Mouse (Mus musculus): Measurements from ENCODE around the gene Eef2k. TPM values are rescaled to one million over a fixed set of nuclear protein-coding genes. Genes with fewer than 3 reads are reported as not detected.
A peak's percentile ranks its signal among the peaks of the same experiment; 100 is the strongest.

Gene Eef2k
- total RNA-seq, 1 experiment from 2014 or later = 56.9 TPM

DNA sequence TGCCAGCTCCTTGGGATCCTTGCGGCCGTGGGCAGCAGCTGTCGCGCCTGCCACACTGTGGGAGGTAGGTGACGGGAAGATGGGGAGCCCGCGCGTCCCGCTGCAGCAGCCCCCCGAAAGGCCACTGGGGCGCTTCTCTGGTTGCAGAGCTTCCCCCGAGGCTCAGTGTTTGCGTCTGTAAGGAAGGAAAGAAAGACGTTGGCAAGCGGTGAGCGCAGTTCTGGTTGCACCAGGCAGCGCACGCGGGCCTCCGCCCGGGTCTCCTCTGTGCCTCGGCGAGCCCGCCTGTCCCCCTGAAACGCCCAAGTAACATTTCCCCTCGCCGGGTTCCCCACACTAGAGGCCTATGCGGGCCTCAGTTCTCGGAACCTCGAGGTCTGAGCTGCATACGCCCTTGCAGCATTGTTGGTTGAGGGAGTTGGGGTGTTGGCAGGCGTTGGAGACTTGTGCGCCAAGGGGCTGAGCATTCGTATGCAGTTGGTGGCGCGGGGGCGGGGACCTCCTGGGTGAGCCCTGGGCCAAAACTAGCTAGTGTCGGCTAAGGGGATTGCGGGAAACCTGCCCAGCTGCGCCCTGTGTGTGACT lies 498 bp downstream of the Eef2k start:
- peak; percentile 45 for ATAC-seq (ENCODE audit: extremely low read depth, insufficient number of reproducible peaks, low FRiP score, poor library complexity, severe bottlenecking)

DNA sequence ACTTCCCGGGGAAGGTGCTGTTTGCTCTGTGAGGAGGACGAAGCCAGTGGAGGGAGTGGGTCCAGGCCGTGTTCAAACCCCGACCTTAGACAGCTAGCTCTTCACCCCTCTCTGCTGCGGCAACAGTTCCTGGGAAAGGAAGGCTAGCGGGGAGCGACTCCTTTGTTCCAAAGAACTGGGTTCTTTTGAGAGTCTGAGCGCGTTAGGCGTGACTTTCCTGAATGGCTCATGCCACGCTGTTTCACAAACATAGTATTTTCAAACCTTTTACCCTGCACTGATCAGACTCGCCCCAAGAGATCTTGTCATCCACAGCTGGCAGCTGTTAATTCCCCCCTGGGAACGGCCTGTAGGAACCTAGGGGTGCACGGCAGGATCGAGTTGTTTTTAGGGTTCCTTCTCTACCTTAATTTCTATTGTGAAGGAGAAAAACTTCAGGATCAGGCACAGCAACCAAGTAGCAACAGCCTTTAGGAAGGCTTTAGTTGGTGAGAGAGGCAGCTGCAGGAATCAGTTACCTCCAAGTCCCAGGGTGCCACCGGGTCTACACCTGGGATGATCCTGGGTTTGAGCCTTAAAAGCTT lies 1.3 kb downstream of the Eef2k start:
- ATAC-seq (ENCODE audit: extremely low read depth, insufficient number of reproducible peaks, low FRiP score, poor library complexity, severe bottlenecking) = no peak

DNA sequence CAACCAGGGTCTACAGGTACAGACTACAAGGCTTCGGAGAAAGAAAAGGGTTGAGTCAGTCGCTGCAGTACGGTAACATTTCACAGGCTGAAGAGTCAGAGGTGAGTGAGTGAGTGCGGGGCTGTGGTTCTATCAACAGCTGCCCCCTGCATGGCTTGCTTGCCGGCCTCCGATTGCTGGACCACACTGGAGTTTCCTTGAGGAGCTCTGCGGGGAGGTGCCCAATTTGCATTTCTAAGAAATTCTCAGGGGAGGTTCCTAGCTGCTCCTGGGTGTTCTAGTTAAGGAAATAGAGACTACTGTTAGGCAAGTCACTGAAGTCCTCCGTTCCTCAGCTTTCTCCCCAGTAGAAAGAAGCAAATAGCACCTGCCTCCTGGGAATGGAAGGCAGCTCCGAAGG lies 2.1 kb downstream of the Eef2k start:
- no peak for ATAC-seq (ENCODE audit: extremely low read depth, insufficient number of reproducible peaks, low FRiP score, poor library complexity, severe bottlenecking)

- ATAC-seq (ENCODE audit: extremely low read depth, insufficient number of reproducible peaks, low FRiP score, poor library complexity, severe bottlenecking) = no peak
Observed at GRCm38 (mm10) chr7:120848831-120849512, 6.3 kb downstream of the Eef2k start.

DNA sequence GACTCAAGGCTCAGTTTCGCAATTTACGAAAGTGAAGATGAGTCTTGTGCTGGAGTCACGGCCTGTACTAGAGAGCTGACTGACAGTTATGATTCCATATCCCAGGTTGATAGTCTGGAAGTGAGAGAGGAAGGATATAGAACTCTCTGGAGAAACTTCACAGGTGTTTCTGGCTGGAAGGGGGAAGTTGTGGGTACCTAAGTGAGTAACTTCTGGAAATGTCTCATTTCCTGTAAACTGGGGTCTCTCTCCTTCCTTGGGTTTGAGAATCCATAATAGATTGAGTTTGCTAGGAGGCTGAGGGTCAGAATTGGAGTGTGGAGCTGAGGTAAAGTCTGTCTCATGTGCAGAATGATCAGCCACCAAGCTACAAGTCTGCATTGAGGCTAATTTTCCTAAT lies 7.5 kb downstream of the Eef2k start:
- no peak for ATAC-seq (ENCODE audit: extremely low read depth, insufficient number of reproducible peaks, low FRiP score, poor library complexity, severe bottlenecking)

DNA sequence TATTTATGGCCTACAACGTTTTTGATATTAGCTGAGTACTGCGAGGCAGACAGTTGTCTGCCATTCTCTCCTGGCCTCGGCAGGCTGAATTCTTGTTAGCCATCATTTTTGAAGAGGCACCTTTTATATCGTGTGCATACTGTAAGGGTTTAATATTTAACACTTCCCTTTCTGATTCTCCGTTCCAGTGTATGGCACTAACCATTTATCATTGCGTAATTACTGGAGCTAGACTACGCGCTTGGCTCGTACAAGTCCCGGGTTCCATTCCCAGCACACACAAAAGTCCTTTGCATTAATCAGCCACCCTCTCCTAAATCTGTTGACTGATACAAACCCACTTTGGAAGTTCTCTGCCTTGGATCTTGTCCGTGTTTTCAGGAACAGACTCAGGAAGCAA lies 17.2 kb downstream of the Eef2k start:
- no peak for ATAC-seq (ENCODE audit: extremely low read depth, insufficient number of reproducible peaks, low FRiP score, poor library complexity, severe bottlenecking)

DNA sequence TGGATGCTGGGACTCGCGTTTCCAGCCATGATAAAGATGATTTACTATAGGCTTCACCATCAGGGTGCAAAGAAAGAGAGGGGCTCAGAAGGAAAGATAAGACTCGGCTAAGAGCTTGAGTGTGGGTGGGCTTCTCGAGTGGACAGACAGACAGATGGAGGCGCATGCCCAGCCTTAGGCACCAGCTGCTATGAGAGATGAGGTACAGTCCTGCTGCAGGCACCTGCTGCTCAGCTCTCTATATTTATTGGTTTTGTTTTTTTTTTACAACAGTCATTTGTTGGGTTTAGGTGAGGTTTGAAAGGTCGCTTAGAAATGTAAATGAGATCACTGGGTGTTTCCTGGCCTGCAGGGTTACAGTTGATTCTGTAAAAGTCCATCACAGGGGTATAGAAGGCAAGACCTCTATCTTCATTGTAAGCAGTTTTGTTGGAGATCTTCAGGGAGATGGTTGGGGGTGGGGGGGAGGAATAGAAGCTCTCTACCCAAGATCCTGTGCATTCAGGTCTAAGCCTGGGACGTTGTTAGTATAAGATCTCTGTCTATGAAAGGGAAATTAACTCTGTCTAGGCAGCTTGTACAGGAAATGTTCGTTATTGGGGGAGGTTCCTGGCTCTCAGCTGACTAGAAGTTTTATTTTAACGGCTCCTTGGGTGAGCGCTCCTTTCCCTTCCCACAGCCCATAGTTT lies 18.3 kb downstream of the Eef2k start:
- no peak for ATAC-seq (ENCODE audit: extremely low read depth, insufficient number of reproducible peaks, low FRiP score, poor library complexity, severe bottlenecking)

- ATAC-seq (ENCODE audit: extremely low read depth, insufficient number of reproducible peaks, low FRiP score, poor library complexity, severe bottlenecking) = no peak
Observed at GRCm38 (mm10) chr7:120861488-120862047, 18.9 kb downstream of the Eef2k start.

DNA sequence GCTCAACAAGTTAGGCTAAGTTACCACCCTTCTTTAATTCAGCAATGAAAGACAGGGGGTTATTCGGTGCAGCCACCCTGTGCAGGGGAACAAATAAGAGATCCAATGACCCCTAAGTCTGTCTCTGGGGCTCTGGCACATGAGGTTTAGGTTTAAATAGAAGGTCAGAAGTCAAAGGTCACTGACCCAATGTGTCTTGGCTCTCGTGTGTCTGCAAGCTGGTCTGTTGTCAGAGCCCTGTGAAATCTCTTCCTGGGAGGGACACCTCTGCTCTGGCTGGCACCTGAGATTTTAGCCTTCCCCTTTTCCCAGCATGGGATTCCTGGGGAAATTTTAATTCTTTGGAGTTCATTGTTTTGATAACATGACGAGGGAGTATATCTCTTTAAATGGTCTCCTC lies 19.6 kb downstream of the Eef2k start:
- ATAC-seq (ENCODE audit: extremely low read depth, insufficient number of reproducible peaks, low FRiP score, poor library complexity, severe bottlenecking) = no peak

- no peak for ATAC-seq (ENCODE audit: extremely low read depth, insufficient number of reproducible peaks, low FRiP score, poor library complexity, severe bottlenecking)
Observed at GRCm38 (mm10) chr7:120862626-120863025, 20.0 kb downstream of the Eef2k start.

DNA sequence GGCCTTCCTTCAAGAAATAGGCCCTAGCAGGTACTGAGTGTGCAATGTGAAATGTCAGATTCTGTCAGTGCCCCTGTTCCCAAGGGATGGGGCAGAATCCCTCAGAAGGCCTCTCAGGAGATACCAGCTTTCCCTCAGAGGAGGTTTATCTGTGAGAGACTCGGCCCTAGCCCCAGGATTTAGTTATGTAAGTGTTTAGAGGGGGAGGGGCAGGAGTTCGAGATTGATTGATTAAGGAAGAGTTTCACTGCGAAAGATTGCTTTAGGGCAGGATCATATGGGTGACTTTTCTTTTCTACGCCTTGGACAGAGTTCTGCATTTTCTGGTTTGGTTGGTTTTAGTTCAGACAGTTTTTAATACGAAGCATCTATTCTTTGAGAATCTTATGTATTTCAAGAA lies 20.8 kb downstream of the Eef2k start:
- no peak for ATAC-seq (ENCODE audit: extremely low read depth, insufficient number of reproducible peaks, low FRiP score, poor library complexity, severe bottlenecking)

- ATAC-seq (ENCODE audit: extremely low read depth, insufficient number of reproducible peaks, low FRiP score, poor library complexity, severe bottlenecking) = peak; percentile 68
Observed at GRCm38 (mm10) chr7:120865100-120865499, 22.5 kb downstream of the Eef2k start.

DNA sequence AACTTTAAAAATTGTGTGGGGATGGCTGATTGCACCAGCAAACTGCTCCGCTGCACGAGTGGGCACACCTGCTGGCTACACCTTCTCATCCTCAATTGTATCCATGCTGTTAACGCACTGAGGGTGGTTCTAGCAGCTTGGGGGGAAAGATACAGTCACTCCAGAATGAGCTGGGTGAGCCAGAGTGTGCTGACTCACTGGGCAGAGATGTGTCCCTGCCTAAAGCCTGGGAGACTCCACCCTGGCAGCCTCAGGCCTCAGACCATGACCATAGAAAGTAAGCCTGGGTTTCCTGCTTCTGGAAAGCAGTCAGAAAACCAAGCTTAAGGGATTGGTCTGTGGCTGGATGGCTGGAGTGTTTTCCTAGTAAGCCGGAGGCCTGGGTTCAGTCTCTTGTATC lies 23.2 kb downstream of the Eef2k start:
- ATAC-seq (ENCODE audit: extremely low read depth, insufficient number of reproducible peaks, low FRiP score, poor library complexity, severe bottlenecking) = no peak

DNA sequence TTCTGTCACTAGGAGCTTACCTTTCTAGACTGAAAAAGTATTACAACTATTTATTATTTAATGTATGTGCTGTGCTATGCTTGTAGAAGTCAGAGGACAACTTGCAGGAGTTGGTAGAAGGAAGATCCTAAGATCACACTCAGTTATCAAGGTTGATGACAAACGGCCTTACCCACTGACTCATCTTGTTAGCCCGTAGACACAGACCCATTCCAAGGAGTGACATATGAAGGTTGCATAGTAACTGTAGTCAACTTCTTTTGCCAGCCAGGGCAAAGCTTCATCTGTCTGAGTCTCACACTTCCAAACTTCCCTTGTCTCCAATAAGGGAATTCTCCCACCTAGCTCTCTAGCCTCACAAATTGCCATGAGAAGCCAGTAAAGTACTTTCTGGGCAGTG lies 24.1 kb downstream of the Eef2k start:
- ATAC-seq (ENCODE audit: extremely low read depth, insufficient number of reproducible peaks, low FRiP score, poor library complexity, severe bottlenecking) = no peak

DNA sequence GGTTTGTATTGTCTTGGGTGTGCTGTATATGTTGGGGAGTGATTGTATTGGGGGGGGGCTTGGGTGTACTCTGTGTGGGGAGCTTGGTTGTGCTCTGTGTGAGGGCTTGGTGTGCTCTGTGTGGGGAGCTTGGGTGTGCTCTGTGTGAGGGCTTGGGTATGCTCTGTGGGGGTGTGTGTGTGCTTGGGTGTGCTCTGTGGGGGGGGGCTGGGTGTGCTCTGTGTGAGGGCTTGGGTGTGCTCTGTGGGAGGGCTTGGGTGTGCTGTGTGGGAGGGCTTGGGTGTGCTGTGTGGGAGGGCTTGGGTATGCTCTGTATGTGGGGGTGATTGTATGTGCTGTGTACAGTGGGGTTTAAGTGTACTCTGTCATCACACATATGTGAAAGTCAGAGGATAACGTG lies 25.1 kb downstream of the Eef2k start:
- ATAC-seq (ENCODE audit: extremely low read depth, insufficient number of reproducible peaks, low FRiP score, poor library complexity, severe bottlenecking) = no peak

DNA sequence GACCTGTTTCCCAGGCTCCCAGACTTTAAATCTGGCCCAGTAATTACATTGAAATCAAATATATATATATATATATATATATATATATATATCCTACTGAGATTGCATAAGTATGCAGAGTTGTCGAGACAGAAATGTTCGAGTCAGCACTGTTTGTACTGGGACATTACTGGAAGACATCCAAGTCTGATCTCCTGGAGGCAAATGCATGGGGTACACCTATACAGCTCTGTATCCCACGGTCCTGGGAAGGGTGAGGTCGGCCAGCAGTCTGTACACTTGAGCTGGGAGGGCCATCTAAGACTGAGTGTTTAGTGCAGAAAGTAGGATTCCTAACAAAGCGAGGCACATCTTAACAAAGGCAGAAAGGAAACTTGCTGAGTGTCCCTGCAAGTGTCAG lies 27.3 kb downstream of the Eef2k start:
- no peak for ATAC-seq (ENCODE audit: extremely low read depth, insufficient number of reproducible peaks, low FRiP score, poor library complexity, severe bottlenecking)

GRCm38 (mm10) chr7:120870431-120871008 lies 27.9 kb downstream of the Eef2k start:
- no peak for ATAC-seq (ENCODE audit: extremely low read depth, insufficient number of reproducible peaks, low FRiP score, poor library complexity, severe bottlenecking)

- no peak for ATAC-seq (ENCODE audit: extremely low read depth, insufficient number of reproducible peaks, low FRiP score, poor library complexity, severe bottlenecking)
Observed at GRCm38 (mm10) chr7:120873083-120873482, 30.5 kb downstream of the Eef2k start.

DNA sequence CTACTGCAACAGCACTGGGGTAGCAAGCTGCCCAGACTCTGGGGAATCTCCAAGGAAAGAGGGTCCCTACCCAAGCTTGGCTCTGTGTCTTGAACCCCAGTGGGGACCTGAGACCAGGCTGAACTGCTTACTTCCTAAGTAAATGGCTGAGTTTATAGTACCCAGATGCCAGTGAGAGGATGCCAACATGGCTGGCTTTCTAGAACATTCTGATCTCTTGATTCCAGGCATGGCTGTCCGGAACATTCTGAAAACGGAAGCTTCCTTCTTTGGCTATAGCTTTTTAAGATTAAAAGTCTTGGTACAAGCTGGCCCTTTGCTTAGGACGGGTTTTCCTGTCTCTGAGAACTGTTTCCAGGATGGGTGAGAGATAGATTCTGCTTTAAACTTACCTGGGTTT lies 31.4 kb downstream of the Eef2k start:
- ATAC-seq (ENCODE audit: extremely low read depth, insufficient number of reproducible peaks, low FRiP score, poor library complexity, severe bottlenecking) = no peak
